Mouse (Mus musculus): Measurements from ENCODE around the gene Fkbp7. TPM values are rescaled to one million over a fixed set of nuclear protein-coding genes. Genes with fewer than 3 reads are reported as not detected.

Fkbp7 gene
- polyA plus RNA-seq, 1 experiment from 2014 or later = 19.9 TPM

GRCm38 (mm10) chr2:76690436-76691204, 17.7 kb upstream of the Fkbp7 start:
- WGBS = 93% methylated on average over 12 of the region's 12 CpGs
- no peaks in the 10 kb centered on the region for H3K27me3 ChIP-seq (ENCODE audit: control insufficient read depth, insufficient read depth, low read length)
- no peaks in the 10 kb centered on the region for H3K9me3 ChIP-seq (ENCODE audit: control insufficient read depth, low read length)
- DNase-seq (ENCODE audit: low spot score) (no peak), ATAC-seq (ENCODE audit: insufficient read depth, low FRiP score, low TSS enrichment) (no peak)
- no peak overlapping the region for H3K4me3 ChIP-seq (ENCODE audit: low read depth, low read length)
- H3K9ac ChIP-seq (ENCODE audit: low read length) = no peak overlapping the region
- peaks cover 2% of the 10 kb centered on the region for H3K36me3 ChIP-seq (ENCODE audit: control insufficient read depth, insufficient read depth, low read length)
- H3K4me1 ChIP-seq (ENCODE audit: control insufficient read depth, insufficient read depth, low read length) = no peaks in the 10 kb centered on the region
- H3K4me2 ChIP-seq (ENCODE audit: low read depth) = no peak overlapping the region
- H3K27ac ChIP-seq (ENCODE audit: low read depth, low read length) = no peak overlapping the region

GRCm38 (mm10) chr2:76688162-76688561, 15.2 kb upstream of the Fkbp7 start:
- Histone ChIP-seq H3K27me3 (ENCODE audit: control insufficient read depth, insufficient read depth, low read length) (no peaks in the 10 kb centered on the region), H3K36me3 (ENCODE audit: control insufficient read depth, insufficient read depth, low read length) (no peaks in the 10 kb centered on the region; the same call in 1 of the 2 replicates), H3K9me3 (ENCODE audit: control insufficient read depth, low read length) (no peaks in the 10 kb centered on the region), H3K4me3 (ENCODE audit: low read depth, low read length) (no peak overlapping the region), H3K4me2 (ENCODE audit: low read depth) (no peak overlapping the region), H3K27ac (ENCODE audit: low read depth, low read length) (no peak overlapping the region), H3K9ac (ENCODE audit: low read length) (no peak overlapping the region), H3K4me1 (ENCODE audit: control insufficient read depth, insufficient read depth, low read length) (no peaks in the 10 kb centered on the region)
- ATAC-seq (ENCODE audit: insufficient read depth, low FRiP score, low TSS enrichment) = no peak
- no peak for DNase-seq (ENCODE audit: low spot score)
- 55% methylated on average over 7 of the region's 7 CpGs for WGBS

GRCm38 (mm10) chr2:76687608-76688007, 14.7 kb upstream of the Fkbp7 start:
- Histone ChIP-seq H3K4me1 (ENCODE audit: control insufficient read depth, insufficient read depth, low read length) (no peaks in the 10 kb centered on the region), H3K27me3 (ENCODE audit: control insufficient read depth, insufficient read depth, low read length) (no peaks in the 10 kb centered on the region), H3K9me3 (ENCODE audit: control insufficient read depth, low read length) (no peaks in the 10 kb centered on the region), H3K9ac (ENCODE audit: low read length) (no peak overlapping the region), H3K27ac (ENCODE audit: low read depth, low read length) (no peak overlapping the region), H3K4me2 (ENCODE audit: low read depth) (no peak overlapping the region), H3K4me3 (ENCODE audit: low read depth, low read length) (no peak overlapping the region), H3K36me3 (ENCODE audit: control insufficient read depth, insufficient read depth, low read length) (no peaks in the 10 kb centered on the region; the same call in 1 of the 2 replicates)
- DNase-seq (ENCODE audit: low spot score) = no peak
- no peak for ATAC-seq (ENCODE audit: insufficient read depth, low FRiP score, low TSS enrichment)
- WGBS = 69% methylated on average over 3 of the region's 3 CpGs

GRCm38 (mm10) chr2:76686986-76687385, 14.1 kb upstream of the Fkbp7 start:
- Histone ChIP-seq H3K27me3 (ENCODE audit: control insufficient read depth, insufficient read depth, low read length) (no peaks in the 10 kb centered on the region), H3K9me3 (ENCODE audit: control insufficient read depth, low read length) (no peaks in the 10 kb centered on the region), H3K9ac (ENCODE audit: low read length) (no peak overlapping the region), H3K36me3 (ENCODE audit: control insufficient read depth, insufficient read depth, low read length) (no peaks in the 10 kb centered on the region; the same call in 1 of the 2 replicates), H3K27ac (ENCODE audit: low read depth, low read length) (no peak overlapping the region), H3K4me2 (ENCODE audit: low read depth) (no peak overlapping the region), H3K4me1 (ENCODE audit: control insufficient read depth, insufficient read depth, low read length) (no peaks in the 10 kb centered on the region), H3K4me3 (ENCODE audit: low read depth, low read length) (no peak overlapping the region)
- WGBS = 88% methylated on average over 3 of the region's 3 CpGs
- no peak for DNase-seq (ENCODE audit: low spot score)
- ATAC-seq (ENCODE audit: insufficient read depth, low FRiP score, low TSS enrichment) = no peak

GRCm38 (mm10) chr2:76682301-76682700, 9.4 kb upstream of the Fkbp7 start:
- H3K4me1 ChIP-seq (ENCODE audit: control insufficient read depth, insufficient read depth, low read length) = no peaks in the 10 kb centered on the region
- H3K4me2 ChIP-seq (ENCODE audit: low read depth) = no peak overlapping the region
- no peak overlapping the region for H3K9ac ChIP-seq (ENCODE audit: low read length)
- H3K27me3 ChIP-seq (ENCODE audit: control insufficient read depth, insufficient read depth, low read length) = no peaks in the 10 kb centered on the region
- H3K27ac ChIP-seq (ENCODE audit: low read depth, low read length) = no peak overlapping the region
- H3K36me3 ChIP-seq (ENCODE audit: control insufficient read depth, insufficient read depth, low read length) = no peaks in the 10 kb centered on the region; the same call in 1 of the 2 replicates
- DNase-seq (ENCODE audit: low spot score) (no peak), ATAC-seq (ENCODE audit: insufficient read depth, low FRiP score, low TSS enrichment) (no peak)
- H3K9me3 ChIP-seq (ENCODE audit: control insufficient read depth, low read length) = no peaks in the 10 kb centered on the region
- H3K4me3 ChIP-seq (ENCODE audit: low read depth, low read length) = no peak overlapping the region
- 86% methylated on average over 8 of the region's 8 CpGs for WGBS

- Histone ChIP-seq H3K9ac (ENCODE audit: low read length) (peak overlapping the region; percentile 33; the same call in 1 of the 2 replicates), H3K36me3 (ENCODE audit: control insufficient read depth, insufficient read depth, low read length) (no peaks in the 10 kb centered on the region), H3K27me3 (ENCODE audit: control insufficient read depth, insufficient read depth, low read length) (no peaks in the 10 kb centered on the region), H3K4me2 (ENCODE audit: low read depth) (peak overlapping the region; percentile 46), H3K4me3 (ENCODE audit: low read depth, low read length) (peak overlapping the region; percentile 81), H3K9me3 (ENCODE audit: control insufficient read depth, low read length) (no peaks in the 10 kb centered on the region), H3K27ac (ENCODE audit: low read depth, low read length) (no peak overlapping the region), H3K4me1 (ENCODE audit: control insufficient read depth, insufficient read depth, low read length) (peaks cover 10% of the 10 kb centered on the region)
- ATAC-seq (ENCODE audit: insufficient read depth, low FRiP score, low TSS enrichment) = no peak
- DNase-seq (ENCODE audit: low spot score) = no peak
- WGBS = 53% methylated on average over 13 of the region's 13 CpGs
Measured at GRCm38 (mm10) chr2:76676401-76677226, 3.7 kb upstream of the Fkbp7 start.

- Histone ChIP-seq H3K36me3 (ENCODE audit: control insufficient read depth, insufficient read depth, low read length) (no peaks in the 10 kb centered on the region), H3K9ac (ENCODE audit: low read length) (peak overlapping the region; percentile 87), H3K27ac (ENCODE audit: low read depth, low read length) (no peak overlapping the region), H3K4me1 (ENCODE audit: control insufficient read depth, insufficient read depth, low read length) (peaks cover 10% of the 10 kb centered on the region), H3K27me3 (ENCODE audit: control insufficient read depth, insufficient read depth, low read length) (no peaks in the 10 kb centered on the region), H3K9me3 (ENCODE audit: control insufficient read depth, low read length) (no peaks in the 10 kb centered on the region), H3K4me2 (ENCODE audit: low read depth) (peak overlapping the region; percentile 46), H3K4me3 (ENCODE audit: low read depth, low read length) (peak overlapping the region; percentile 81)
- no peak for ATAC-seq (ENCODE audit: insufficient read depth, low FRiP score, low TSS enrichment)
- DNase-seq (ENCODE audit: low spot score) = no peak
- WGBS = 6% methylated on average over 4 of the region's 4 CpGs
Measured at GRCm38 (mm10) chr2:76675949-76676348, 3.0 kb upstream of the Fkbp7 start.

GRCm38 (mm10) chr2:76675451-76675850, 2.5 kb upstream of the Fkbp7 start:
- Histone ChIP-seq H3K4me2 (ENCODE audit: low read depth) (peak overlapping the region; percentile 46), H3K27ac (ENCODE audit: low read depth, low read length) (peak overlapping the region; percentile 72), H3K27me3 (ENCODE audit: control insufficient read depth, insufficient read depth, low read length) (no peaks in the 10 kb centered on the region), H3K9ac (ENCODE audit: low read length) (peak overlapping the region; percentile 87), H3K4me3 (ENCODE audit: low read depth, low read length) (peak overlapping the region; percentile 81), H3K9me3 (ENCODE audit: control insufficient read depth, low read length) (no peaks in the 10 kb centered on the region), H3K4me1 (ENCODE audit: control insufficient read depth, insufficient read depth, low read length) (peaks cover 10% of the 10 kb centered on the region), H3K36me3 (ENCODE audit: control insufficient read depth, insufficient read depth, low read length) (no peaks in the 10 kb centered on the region)
- ATAC-seq (ENCODE audit: insufficient read depth, low FRiP score, low TSS enrichment) = peak; percentile 49
- WGBS = 1% methylated on average over 38 of the region's 44 CpGs
- peak; percentile 59 for DNase-seq (ENCODE audit: low spot score)
